Mouse (Mus musculus) ES-CJ7 (cell line): ENCODE measurements at regions not wholly inside any gene's neighbourhood (a gene's known extent, or its start where the extent isn't known, plus 50 kb on each side); places are given as distances from the start of the nearest gene placed in this dataset.

ENCODE experiments used
- DNase-seq: peaks from one replicate; pipeline ENCODE4 v3.0.0; 2011; ENCODE audit warnings: low read depth, low spot score

- no peak for DNase-seq
These were observed 299.7 kb upstream of the Thbs1 start for GRCm38 (mm10) chr2:117811931-117812330.

GRCm38 (mm10) chr2:117819701-117820225 is 291.9 kb upstream of the Thbs1 start:
- DNase-seq, result no peak

- DNase-seq, result no peak
These were observed 291.0 kb upstream of the Thbs1 start for GRCm38 (mm10) chr2:117820708-117821107.

- no peak for DNase-seq
These were observed 286.6 kb upstream of the Thbs1 start for GRCm38 (mm10) chr2:117825088-117825487.

GRCm38 (mm10) chr2:117827278-117827677 is 284.4 kb upstream of the Thbs1 start:
- no peak for DNase-seq

GRCm38 (mm10) chr2:117838387-117838786 is 273.3 kb upstream of the Thbs1 start:
- DNase-seq, result no peak

- DNase-seq, result no peak
These were observed 271.3 kb upstream of the Thbs1 start for GRCm38 (mm10) chr2:117840406-117840805.

GRCm38 (mm10) chr2:117842309-117842986 is 269.2 kb upstream of the Thbs1 start:
- no peak for DNase-seq

- no peak for DNase-seq
These were observed 259.2 kb upstream of the Thbs1 start for GRCm38 (mm10) chr2:117852442-117852841.

- no peak for DNase-seq
These were observed 249.4 kb upstream of the Thbs1 start for GRCm38 (mm10) chr2:117862301-117862700.

- no peak for DNase-seq
These were observed 246.6 kb upstream of the Thbs1 start for GRCm38 (mm10) chr2:117865119-117865518.

- DNase-seq, result no peak
These were observed 244.7 kb upstream of the Thbs1 start for GRCm38 (mm10) chr2:117866946-117867345.

- no peak for DNase-seq
These were observed 244.3 kb upstream of the Thbs1 start for GRCm38 (mm10) chr2:117867409-117867808.

GRCm38 (mm10) chr2:117868857-117869256 is 242.8 kb upstream of the Thbs1 start:
- DNase-seq, result no peak

GRCm38 (mm10) chr2:117871507-117872282 is 240.0 kb upstream of the Thbs1 start:
- DNase-seq, result no peak

GRCm38 (mm10) chr2:117877816-117878215 is 233.9 kb upstream of the Thbs1 start:
- no peak for DNase-seq

GRCm38 (mm10) chr2:117882136-117882535 is 229.5 kb upstream of the Thbs1 start:
- no peak for DNase-seq

GRCm38 (mm10) chr2:117882890-117883289 is 228.8 kb upstream of the Thbs1 start:
- DNase-seq, result no peak

GRCm38 (mm10) chr2:117886516-117886915 is 225.2 kb upstream of the Thbs1 start:
- no peak for DNase-seq

GRCm38 (mm10) chr2:117901311-117901710 is 210.4 kb upstream of the Thbs1 start:
- no peak for DNase-seq

- no peak for DNase-seq
These were observed 208.8 kb upstream of the Thbs1 start for GRCm38 (mm10) chr2:117902837-117903236.

- no peak for DNase-seq
These were observed 208.0 kb upstream of the Thbs1 start for GRCm38 (mm10) chr2:117903705-117904104.

GRCm38 (mm10) chr2:117906509-117906908 is 205.2 kb upstream of the Thbs1 start:
- DNase-seq, result no peak
